Mouse (Mus musculus) frontal cortex, postnatal 25 days (tissue): Measurements from ENCODE around the gene Eif1b.
"Not testable (repeated sequence)": the region's sequence is repeated elsewhere in the genome, so short reads cannot be mapped to it uniquely, and the experiment has no call there.

Experiments
- DNase-seq, 2 experiments: peaks; one replicate each; pipeline ENCODE4 v3.0.0; 2022; ENCODE audit warnings: low spot score in 2 of 2

The Eif1b gene

GRCm38 (mm10) chr9:120521161-120521560 lies 29.1 kb downstream of the Eif1b start:
- no peak for DNase-seq

GRCm38 (mm10) chr9:120527270-120527669 lies 35.2 kb downstream of the Eif1b start:
- DNase-seq = no peak

- no peak for DNase-seq
These were observed 35.9 kb downstream of the Eif1b start for GRCm38 (mm10) chr9:120527919-120528318.

- no peak for DNase-seq
These were observed 36.9 kb downstream of the Eif1b start for GRCm38 (mm10) chr9:120528815-120529510.

GRCm38 (mm10) chr9:120530471-120530870 lies 38.4 kb downstream of the Eif1b start:
- no peak for DNase-seq

- no peak for DNase-seq
These were observed 40.0 kb downstream of the Eif1b start for GRCm38 (mm10) chr9:120532062-120532461.

- DNase-seq = no peak
These were observed 40.7 kb downstream of the Eif1b start for GRCm38 (mm10) chr9:120532691-120533090.

- DNase-seq = not testable (repeated sequence)
These were observed 41.5 kb downstream of the Eif1b start for GRCm38 (mm10) chr9:120533446-120533950.

GRCm38 (mm10) chr9:120539662-120540251 lies 47.7 kb downstream of the Eif1b start, which contains the start of gene Entpd3:
Entpd3 (plus strand) TSS chr9:120539818.
- peak in 1 of 2 experiments; percentile 17 for DNase-seq

GRCm38 (mm10) chr9:120541411-120541810 lies 49.4 kb downstream of the Eif1b start:
- no peak for DNase-seq

GRCm38 (mm10) chr9:120542241-120542640 lies 50.2 kb downstream of the Eif1b start:
- DNase-seq = no peak
